18 mouse cellular contexts compared by ENCODE assay signal in the genomic region with DNA sequence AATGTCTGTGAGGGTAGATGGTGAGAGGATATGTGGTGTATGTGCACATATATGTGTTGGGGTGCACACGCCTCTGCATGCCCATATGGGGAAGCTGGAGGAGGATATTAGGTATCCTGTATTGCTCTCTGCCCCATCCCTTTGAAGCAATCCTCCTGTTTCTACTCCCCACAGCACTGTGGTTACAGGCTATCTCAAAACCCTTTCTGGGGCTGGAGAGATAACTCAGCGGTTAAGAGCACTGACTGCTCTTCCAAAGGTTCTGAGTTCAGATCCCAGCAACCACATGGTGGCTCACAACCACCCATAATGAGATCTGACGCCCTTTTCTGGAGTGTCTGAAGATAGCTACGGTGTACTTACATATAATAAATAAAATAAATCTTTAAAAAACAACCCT. TPM values are rescaled to one million over a fixed set of nuclear protein-coding genes. Genes with fewer than 3 reads are reported as not detected.
DNase-seq lines count a peak whose midpoint lies in the region.
"Had no signal": no experiment of that assay in that cellular context is flagged by ENCODE, and none has a peak within 500 bp of the region (broad histone marks: within the 10 kb centered on the region; RNA-seq: fewer than 3 reads in every experiment).

No protein-coding gene starts in this region.

- peaks cover 5% of the 10 kb centered on the region for H3K27me3 ChIP-seq in megakaryocyte, embryonic 14.5 days (replicated peaks)
- H3K27me3 ChIP-seq: embryonic facial prominence, embryonic 12.5 days; forebrain, embryonic 13.5 days; forebrain, embryonic 15.5 days had no signal

- H3K4me3 ChIP-seq in megakaryocyte, embryonic 14.5 days (replicated peaks) = peak overlapping the region; percentile 5
- H3K4me3 ChIP-seq: embryonic facial prominence, embryonic 10.5 days; embryonic facial prominence, embryonic 12.5 days; forebrain, embryonic 13.5 days; forebrain, embryonic 15.5 days had no signal

- intact Hi-C loops in left cerebral cortex, postnatal 36 days (cut with DNase I) = no loop called here

- no peaks in the 10 kb centered on the region for H3K36me3 ChIP-seq in megakaryocyte, embryonic 14.5 days (replicated peaks; ENCODE audit: low read length)
- H3K36me3 ChIP-seq: embryonic facial prominence, embryonic 10.5 days; embryonic facial prominence, embryonic 12.5 days; forebrain, embryonic 15.5 days had no signal

- H3K9me3 ChIP-seq in megakaryocyte, embryonic 14.5 days = no peaks in the 10 kb centered on the region
- H3K9me3 ChIP-seq: embryonic facial prominence, embryonic 10.5 days; embryonic facial prominence, embryonic 12.5 days; forebrain, embryonic 13.5 days; forebrain, embryonic 15.5 days had no signal

- peaks cover 27% of the 10 kb centered on the region for H3K4me1 ChIP-seq in megakaryocyte, embryonic 14.5 days
- H3K4me1 ChIP-seq: embryonic facial prominence, embryonic 12.5 days had no signal

- DNase-seq in MEL-GATA-1-ER (ENCODE audit: extremely low read depth, low read depth) = peak; percentile 57
- DNase-seq in left cerebral cortex, postnatal 36 days (ENCODE audit: low spot score in 2 of 2) = no peak
- DNase-seq in frontal cortex, postnatal 36 days (ENCODE audit: low spot score in 2 of 2) = no peak
- no peak for DNase-seq in gastrocnemius, adult 8-10 months (ENCODE audit: low spot score in 2 of 2)
- DNase-seq: adrenal gland, adult 2 months; adrenal gland, postnatal 10 days; adrenal gland, postnatal 25 days; cerebellum, adult 11 months; cerebellum, adult 18-20 months; cerebellum, adult 8-10 months; cerebellum, adult 9-11 months; cerebellum, postnatal 25 days; forebrain, postnatal 0 days had no signal

RNA-seq across cellular contexts. Expression of a gene that starts 4.7 kb away (rescaled TPM):
- polyA plus RNA-seq in megakaryocyte, embryonic 14.5 days (2012; ENCODE audit: insufficient read depth, low replicate concordance) = 0.89 TPM in 1 of 2 replicates, not detected in the other
- total RNA-seq in left cerebral cortex, postnatal 36 days (2021) = 10 to 100 TPM; 56.4 to 58.6 TPM
- total RNA-seq in gastrocnemius, adult 8-10 months (2022) = 1 to 10 TPM; 3.0 to 3.7 (median 3.4) TPM

RNA-seq across cellular contexts. Expression of a gene that starts 45.2 kb away (rescaled TPM):
- 2.1 and 3.0 TPM in 2 replicates for polyA plus RNA-seq in megakaryocyte, embryonic 14.5 days (2012; ENCODE audit: insufficient read depth, low replicate concordance)
- 10 to 100 TPM; 14.9 to 18.4 TPM for total RNA-seq in left cerebral cortex, postnatal 36 days (2021)
- 10 to 100 TPM in 3 of 4 experiments, 1 to 10 TPM in 1; 9.2 to 12.3 (median 10.9) TPM for total RNA-seq in gastrocnemius, adult 8-10 months (2022)

RNA-seq across cellular contexts. Expression of a gene that starts 45.3 kb away (rescaled TPM):
- 5.7 and 6.8 TPM in 2 replicates for polyA plus RNA-seq in megakaryocyte, embryonic 14.5 days (2012; ENCODE audit: insufficient read depth, low replicate concordance)
- 1 to 10 TPM; 5.2 to 6.5 TPM for total RNA-seq in left cerebral cortex, postnatal 36 days (2021)
- total RNA-seq in gastrocnemius, adult 8-10 months (2022) = 1 to 10 TPM; 2.3 to 3.4 (median 3.0) TPM

RNA-seq across cellular contexts. Expression of a gene that starts 59.1 kb away (rescaled TPM):
- 1.3 and 2.1 TPM in 2 replicates for polyA plus RNA-seq in megakaryocyte, embryonic 14.5 days (2012; ENCODE audit: insufficient read depth, low replicate concordance)
- total RNA-seq in left cerebral cortex, postnatal 36 days (2021) = 10 to 100 TPM; 34.3 to 36.7 TPM
- 10 to 100 TPM in 2 of 4 experiments, 1 to 10 TPM in 2; 8.1 to 12.1 (median 10.5) TPM for total RNA-seq in gastrocnemius, adult 8-10 months (2022)

Comparison
In these comparisons a context has a peak if more than half of its experiments do, and no peak if none do; other contexts are left out.
1. RNA of a gene that starts 4.7 kb away (total RNA-seq): 56.4 to 58.6 TPM in left cerebral cortex, postnatal 36 days; 3.0 to 3.7 TPM in gastrocnemius, adult 8-10 months; every median in the first group is over 10 times any median in the second.